Mouse (Mus musculus): ENCODE data around the gene Txndc12.

- TF ChIP-seq CTCF (IDR thresholded peaks at IDR 0.05; ENCODE audit: low read depth) (no peak), EP300 (IDR thresholded peaks at IDR 0.05; ENCODE audit: low read depth) (no peak)
Observed at GRCm38 (mm10) chr4:108909872-108910425, 75.5 kb downstream of the Txndc12 start.

Data from heart, postnatal 0 days (tissue).